In genomic region chr11:20485371-20485770, GRCm38 (mm10) we compare ENCODE assay signal across 18 mouse cellular contexts.
"Had no signal": no experiment of that assay in that cellular context is flagged by ENCODE, and none has a peak within 500 bp of the region (broad histone marks: within the 10 kb centered on the region; RNA-seq: fewer than 3 reads in every experiment).

No protein-coding gene starts in this region.

- DNase-seq: cerebellum, adult 2 months; cerebellum, adult 8-10 months; cerebellum, adult 9-10 months; cerebellum, adult 9-11 months; cerebellum, postnatal 10 days; cerebellum, postnatal 14 days; cerebellum, postnatal 25 days; cerebellum, postnatal 36 days; embryo, embryonic 11 days; forebrain, postnatal 0 days; gastrocnemius, adult 2 months; gastrocnemius, postnatal 10 days; gastrocnemius, postnatal 14 days; gastrocnemius, postnatal 25 days; gastrocnemius, postnatal 36 days; heart, adult 11 months; heart, adult 18-20 months; heart, adult 2 months had no signal
